Mouse (Mus musculus): ENCODE measurements around the gene Snrnp25. TPM values are rescaled to one million over a fixed set of nuclear protein-coding genes. Genes with fewer than 3 reads are reported as not detected.

Snrnp25 gene
- polyA plus RNA-seq, 1 experiment from 2014 or later = 50.5 TPM

- H3K4me3 ChIP-seq (ENCODE audit: low read depth, low read length) = no peak overlapping the region
- 42% methylated on average over 24 of the region's 25 CpGs for WGBS
- no peak overlapping the region for H3K27ac ChIP-seq (replicated peaks)
- no peaks in the 10 kb centered on the region for H3K4me1 ChIP-seq (replicated peaks; ENCODE audit: control insufficient read depth, insufficient read depth)
- DNase-seq (ENCODE audit: low spot score) = peak; percentile 76
- peak; percentile 91 for TF ChIP-seq CTCF (IDR thresholded peaks at IDR 0.05; ENCODE audit: low read depth)
- no peak for TF ChIP-seq EP300 (optimal IDR thresholded peaks at IDR 0.05)
- H3K27me3 ChIP-seq (ENCODE audit: control insufficient read depth, insufficient read depth, low read length) = no peaks in the 10 kb centered on the region
- no peak for ATAC-seq (ENCODE audit: low FRiP score, low TSS enrichment)
- H3K4me2 ChIP-seq (replicated peaks; ENCODE audit: low read depth) = no peak overlapping the region
- no peak overlapping the region for H3K9ac ChIP-seq (ENCODE audit: low read length)
- H3K9me3 ChIP-seq (ENCODE audit: control insufficient read depth, low read length) = no peaks in the 10 kb centered on the region
- no peaks in the 10 kb centered on the region for H3K36me3 ChIP-seq (ENCODE audit: control insufficient read depth, insufficient read depth, low read length)
These were observed 23.0 kb upstream of the Snrnp25 start for GRCm38 (mm10) chr11:32181973-32182868.

DNA sequence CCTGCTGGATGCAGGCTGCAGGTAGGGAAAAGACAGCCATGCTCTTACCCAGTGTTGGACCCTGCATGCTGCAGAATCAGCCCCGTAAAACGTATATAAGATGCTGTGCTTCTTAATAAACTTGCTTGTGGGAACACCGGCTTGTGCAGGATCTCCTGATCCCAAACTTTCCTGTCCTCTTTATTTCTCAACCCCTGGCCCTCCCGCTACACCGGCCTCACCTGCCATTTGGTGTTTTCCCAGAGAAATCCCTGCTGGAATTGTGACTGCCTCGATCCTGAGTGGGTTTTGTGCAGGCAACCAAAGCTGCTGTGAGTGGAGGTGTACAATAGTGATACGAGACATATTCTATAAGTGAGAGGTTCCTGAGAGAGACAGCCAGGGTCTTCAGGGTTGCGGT lies 20.7 kb upstream of the Snrnp25 start:
- TF ChIP-seq EP300 (optimal IDR thresholded peaks at IDR 0.05) (no peak), CTCF (IDR thresholded peaks at IDR 0.05; ENCODE audit: low read depth) (no peak)
- WGBS = 87% methylated on average over 8 of the region's 8 CpGs
- Histone ChIP-seq H3K27ac (replicated peaks) (no peak overlapping the region), H3K4me3 (ENCODE audit: low read depth, low read length) (no peak overlapping the region), H3K4me2 (replicated peaks; ENCODE audit: low read depth) (no peak overlapping the region), H3K9me3 (ENCODE audit: control insufficient read depth, low read length) (no peaks in the 10 kb centered on the region), H3K36me3 (ENCODE audit: control insufficient read depth, insufficient read depth, low read length) (no peaks in the 10 kb centered on the region), H3K4me1 (replicated peaks; ENCODE audit: control insufficient read depth, insufficient read depth) (no peaks in the 10 kb centered on the region), H3K9ac (ENCODE audit: low read length) (no peak overlapping the region), H3K27me3 (ENCODE audit: control insufficient read depth, insufficient read depth, low read length) (no peaks in the 10 kb centered on the region)
- DNase-seq (ENCODE audit: low spot score) (no peak), ATAC-seq (ENCODE audit: low FRiP score, low TSS enrichment) (no peak)

- TF ChIP-seq CTCF (IDR thresholded peaks at IDR 0.05; ENCODE audit: low read depth) (no peak), EP300 (optimal IDR thresholded peaks at IDR 0.05) (no peak)
- Histone ChIP-seq H3K9me3 (ENCODE audit: control insufficient read depth, low read length) (no peaks in the 10 kb centered on the region), H3K4me3 (ENCODE audit: low read depth, low read length) (no peak overlapping the region), H3K9ac (ENCODE audit: low read length) (no peak overlapping the region), H3K27ac (replicated peaks) (no peak overlapping the region), H3K27me3 (ENCODE audit: control insufficient read depth, insufficient read depth, low read length) (no peaks in the 10 kb centered on the region), H3K4me2 (replicated peaks; ENCODE audit: low read depth) (no peak overlapping the region), H3K4me1 (replicated peaks; ENCODE audit: control insufficient read depth, insufficient read depth) (no peaks in the 10 kb centered on the region), H3K36me3 (ENCODE audit: control insufficient read depth, insufficient read depth, low read length) (no peaks in the 10 kb centered on the region)
- no peak for DNase-seq (ENCODE audit: low spot score)
- no peak for ATAC-seq (ENCODE audit: low FRiP score, low TSS enrichment)
- 88% methylated on average over 3 of the region's 3 CpGs for WGBS
These were observed 19.2 kb upstream of the Snrnp25 start for GRCm38 (mm10) chr11:32186031-32186430.

DNA sequence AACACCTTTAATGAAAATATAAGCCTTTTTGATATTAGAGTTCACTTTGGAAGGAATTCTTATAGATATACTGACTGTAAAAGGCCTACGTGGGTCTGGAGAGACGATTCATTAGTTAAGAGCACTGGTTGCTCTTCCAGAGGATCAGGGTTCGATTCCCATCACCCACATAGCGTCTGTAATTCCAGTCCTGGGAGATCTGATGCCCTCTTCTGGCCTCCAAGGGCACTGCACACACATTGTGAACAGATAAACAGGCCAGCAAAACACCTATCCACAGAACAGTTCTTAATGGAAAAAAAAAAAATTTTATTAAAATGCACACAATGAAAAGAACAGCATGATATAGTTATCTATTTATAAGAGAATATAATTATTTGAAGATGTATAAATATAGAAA lies 18.0 kb upstream of the Snrnp25 start:
- no peaks in the 10 kb centered on the region for H3K36me3 ChIP-seq (ENCODE audit: control insufficient read depth, insufficient read depth, low read length)
- 89% methylated on average over 4 of the region's 4 CpGs for WGBS
- no peak overlapping the region for H3K27ac ChIP-seq (replicated peaks)
- ATAC-seq (ENCODE audit: low FRiP score, low TSS enrichment) (no peak), DNase-seq (ENCODE audit: low spot score) (no peak)
- no peaks in the 10 kb centered on the region for H3K4me1 ChIP-seq (replicated peaks; ENCODE audit: control insufficient read depth, insufficient read depth)
- H3K4me2 ChIP-seq (replicated peaks; ENCODE audit: low read depth) = no peak overlapping the region
- no peak overlapping the region for H3K9ac ChIP-seq (ENCODE audit: low read length)
- TF ChIP-seq CTCF (IDR thresholded peaks at IDR 0.05; ENCODE audit: low read depth) = peak; percentile 36
- TF ChIP-seq EP300 (optimal IDR thresholded peaks at IDR 0.05) = no peak
- H3K27me3 ChIP-seq (ENCODE audit: control insufficient read depth, insufficient read depth, low read length) = no peaks in the 10 kb centered on the region
- no peak overlapping the region for H3K4me3 ChIP-seq (ENCODE audit: low read depth, low read length)
- no peaks in the 10 kb centered on the region for H3K9me3 ChIP-seq (ENCODE audit: control insufficient read depth, low read length)

GRCm38 (mm10) chr11:32188881-32189280 lies 16.3 kb upstream of the Snrnp25 start:
- H3K36me3 ChIP-seq (ENCODE audit: control insufficient read depth, insufficient read depth, low read length) = no peaks in the 10 kb centered on the region
- no peaks in the 10 kb centered on the region for H3K4me1 ChIP-seq (replicated peaks; ENCODE audit: control insufficient read depth, insufficient read depth)
- no peaks in the 10 kb centered on the region for H3K27me3 ChIP-seq (ENCODE audit: control insufficient read depth, insufficient read depth, low read length)
- H3K9me3 ChIP-seq (ENCODE audit: control insufficient read depth, low read length) = no peaks in the 10 kb centered on the region
- TF ChIP-seq CTCF (IDR thresholded peaks at IDR 0.05; ENCODE audit: low read depth) (no peak), EP300 (optimal IDR thresholded peaks at IDR 0.05) (no peak)
- no peak overlapping the region for H3K9ac ChIP-seq (ENCODE audit: low read length)
- no peak for DNase-seq (ENCODE audit: low spot score)
- ATAC-seq (ENCODE audit: low FRiP score, low TSS enrichment) = no peak
- H3K4me2 ChIP-seq (replicated peaks; ENCODE audit: low read depth) = no peak overlapping the region
- H3K27ac ChIP-seq (replicated peaks) = no peak overlapping the region
- H3K4me3 ChIP-seq (ENCODE audit: low read depth, low read length) = no peak overlapping the region
- WGBS = 80% methylated on average over 12 of the region's 12 CpGs

DNA sequence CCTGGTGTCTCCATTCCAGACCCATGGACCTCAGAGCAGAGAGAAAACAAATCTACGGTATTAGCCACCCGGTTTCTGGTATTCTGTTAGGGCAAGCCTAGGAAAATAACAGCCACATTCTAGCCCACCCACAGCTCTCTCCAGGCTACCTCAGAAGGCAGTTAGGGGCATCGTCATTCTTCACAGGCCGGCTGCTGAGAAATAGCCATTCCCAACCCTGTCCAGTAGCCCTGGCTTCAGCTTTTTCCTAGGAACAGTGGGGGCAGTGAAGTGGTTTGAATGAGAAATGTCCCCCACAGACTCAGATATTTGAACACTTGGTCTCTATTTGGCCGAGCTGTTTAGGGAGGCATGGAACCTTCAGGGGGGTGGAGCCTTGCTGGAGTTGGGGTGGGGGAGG lies 15.8 kb upstream of the Snrnp25 start:
- Histone ChIP-seq H3K9ac (ENCODE audit: low read length) (no peak overlapping the region), H3K27me3 (ENCODE audit: control insufficient read depth, insufficient read depth, low read length) (no peaks in the 10 kb centered on the region), H3K36me3 (ENCODE audit: control insufficient read depth, insufficient read depth, low read length) (no peaks in the 10 kb centered on the region), H3K27ac (replicated peaks) (no peak overlapping the region), H3K9me3 (ENCODE audit: control insufficient read depth, low read length) (no peaks in the 10 kb centered on the region), H3K4me3 (ENCODE audit: low read depth, low read length) (no peak overlapping the region), H3K4me1 (replicated peaks; ENCODE audit: control insufficient read depth, insufficient read depth) (no peaks in the 10 kb centered on the region), H3K4me2 (replicated peaks; ENCODE audit: low read depth) (no peak overlapping the region)
- WGBS = 63% methylated on average over 5 of the region's 5 CpGs
- TF ChIP-seq CTCF (IDR thresholded peaks at IDR 0.05; ENCODE audit: low read depth) (no peak), EP300 (optimal IDR thresholded peaks at IDR 0.05) (no peak)
- ATAC-seq (ENCODE audit: low FRiP score, low TSS enrichment) (no peak), DNase-seq (ENCODE audit: low spot score) (no peak)
